In the genomic region with DNA sequence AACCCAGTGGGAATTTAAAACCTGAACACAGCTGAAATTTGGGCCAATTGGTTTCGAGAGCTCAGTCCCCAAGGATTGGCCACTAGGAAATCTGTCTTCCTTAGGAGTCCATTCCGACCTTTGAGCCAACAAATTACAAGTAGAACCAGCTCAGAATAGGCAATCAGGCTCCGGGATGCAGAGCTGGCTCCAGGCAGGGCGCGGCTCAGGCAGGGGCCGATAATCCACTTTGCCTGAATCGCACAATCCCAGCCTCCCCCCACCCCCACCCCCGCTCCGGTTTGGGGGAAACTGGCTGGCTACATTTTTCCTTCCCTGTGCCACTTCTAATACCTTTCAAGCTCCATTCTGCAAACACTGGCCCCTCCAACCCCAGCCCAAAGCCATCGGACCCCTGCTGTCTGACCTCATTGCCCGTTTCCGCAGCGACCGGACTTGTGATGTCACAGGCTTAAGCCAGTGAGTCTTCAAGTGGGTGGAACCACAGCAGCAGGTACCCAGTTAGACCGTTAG, we compare ENCODE assay signal across 10 mouse cellular contexts.
A peak's percentile ranks its signal among the peaks of the same experiment; 100 is the strongest.
DNase-seq lines count a peak whose midpoint lies in the region; ATAC-seq and TF ChIP-seq lines count a peak whose summit lies in the region.
"Had no signal": no experiment of that assay in that cellular context is flagged by ENCODE, and none has a peak within 500 bp of the region (broad histone marks: within the 10 kb centered on the region; RNA-seq: fewer than 3 reads in every experiment).

No protein-coding gene starts in this region.

- no peak overlapping the region for H3K9ac ChIP-seq in lung, embryonic 15.5 days
- peak overlapping the region; percentile 46; the same call in 1 of the 2 replicates for H3K9ac ChIP-seq in forebrain, embryonic 11.5 days (ENCODE audit: low read length)
- peak overlapping the region; percentile 40 for H3K9ac ChIP-seq in limb, embryonic 14.5 days (ENCODE audit: low read depth, low read length, severe bottlenecking)
- no peak overlapping the region for H3K9ac ChIP-seq in stomach, embryonic 15.5 days

- H3K27me3 ChIP-seq in lung, embryonic 15.5 days: peaks cover 29% of the 10 kb centered on the region
- peaks cover 2% of the 10 kb centered on the region; the same call in 1 of the 2 replicates for H3K27me3 ChIP-seq in forebrain, embryonic 11.5 days (ENCODE audit: control insufficient read depth, insufficient read depth, low read length)
- no peaks in the 10 kb centered on the region for H3K27me3 ChIP-seq in limb, embryonic 14.5 days (ENCODE audit: control insufficient read depth, insufficient read depth, low read length)
- no peaks in the 10 kb centered on the region for H3K27me3 ChIP-seq in stomach, embryonic 15.5 days (replicated peaks)

- H3K27ac ChIP-seq in lung, embryonic 15.5 days: no peak overlapping the region
- no peak overlapping the region for H3K27ac ChIP-seq in forebrain, embryonic 11.5 days (ENCODE audit: low read depth, low read length)
- H3K27ac ChIP-seq in limb, embryonic 14.5 days (replicated peaks; ENCODE audit: low read depth, low read length): no peak overlapping the region
- no peak overlapping the region for H3K27ac ChIP-seq in stomach, embryonic 15.5 days

- no peaks in the 10 kb centered on the region for H3K9me3 ChIP-seq in lung, embryonic 15.5 days
- H3K9me3 ChIP-seq in forebrain, embryonic 11.5 days (ENCODE audit: control insufficient read depth, low read length): no peaks in the 10 kb centered on the region; the same call in 1 of the 2 replicates
- no peaks in the 10 kb centered on the region for H3K9me3 ChIP-seq in limb, embryonic 14.5 days (ENCODE audit: control insufficient read depth, low read length)
- no peaks in the 10 kb centered on the region for H3K9me3 ChIP-seq in stomach, embryonic 15.5 days

- TF ChIP-seq POLR2A in limb, embryonic 14.5 days (IDR thresholded peaks at IDR 0.05; ENCODE audit: borderline replicate concordance, extremely low read depth, insufficient read depth, insufficient read length): no peak

- H3K4me3 ChIP-seq in lung, embryonic 15.5 days: peak overlapping the region; percentile 15; the same call in 1 of the 2 replicates
- peak overlapping the region; percentile 18 for H3K4me3 ChIP-seq in forebrain, embryonic 11.5 days (ENCODE audit: low read depth, low read length)
- peak overlapping the region; percentile 23 for H3K4me3 ChIP-seq in limb, embryonic 14.5 days (replicated peaks; ENCODE audit: low read length)
- H3K4me3 ChIP-seq in stomach, embryonic 15.5 days (replicated peaks): peak overlapping the region; percentile 11; the same call in 1 of the 2 replicates

- H3K36me3 ChIP-seq in lung, embryonic 15.5 days: no peaks in the 10 kb centered on the region
- H3K36me3 ChIP-seq in forebrain, embryonic 11.5 days (ENCODE audit: control insufficient read depth, insufficient read depth, low read length): no peaks in the 10 kb centered on the region
- H3K36me3 ChIP-seq in limb, embryonic 14.5 days (ENCODE audit: control insufficient read depth, insufficient read depth, low read length): no peaks in the 10 kb centered on the region
- no peaks in the 10 kb centered on the region for H3K36me3 ChIP-seq in stomach, embryonic 15.5 days

- no peak for ATAC-seq in lung, embryonic 15.5 days (ENCODE audit: borderline replicate concordance, extremely low read depth, low FRiP score, low TSS enrichment)
- ATAC-seq in forebrain, embryonic 11.5 days (replicated peaks; ENCODE audit: low FRiP score): no peak; the same call in 1 of the 2 replicates
- no peak for ATAC-seq in limb, embryonic 14.5 days (ENCODE audit: low FRiP score, low read depth)
- ATAC-seq in stomach, embryonic 15.5 days (ENCODE audit: insufficient read depth, low FRiP score, low read depth): 0 out of 2 replicates have a peak, but pooled peaks have one; percentile 20

- 5% methylated on average over 15 of the region's 15 CpGs for WGBS in lung, embryonic 15.5 days
- 3% methylated on average over 15 of the region's 15 CpGs for WGBS in forebrain, embryonic 11.5 days
- WGBS in limb, embryonic 14.5 days: under 1% methylated on average over 15 of the region's 15 CpGs
- 8% methylated on average over 15 of the region's 15 CpGs for WGBS in stomach, embryonic 15.5 days

- peak overlapping the region; percentile 44 for H3K4me2 ChIP-seq in lung, embryonic 15.5 days
- H3K4me2 ChIP-seq in forebrain, embryonic 11.5 days (ENCODE audit: low read depth, low read length, severe bottlenecking): peak overlapping the region; percentile 38; the same call in 1 of the 2 replicates
- peak overlapping the region; percentile 46 for H3K4me2 ChIP-seq in limb, embryonic 14.5 days (replicated peaks; ENCODE audit: low read depth, low read length, severe bottlenecking)
- H3K4me2 ChIP-seq in stomach, embryonic 15.5 days: peak overlapping the region; percentile 50

- peaks cover 24% of the 10 kb centered on the region for H3K4me1 ChIP-seq in lung, embryonic 15.5 days
- peaks cover 7% of the 10 kb centered on the region; the same call in 1 of the 2 replicates for H3K4me1 ChIP-seq in forebrain, embryonic 11.5 days (replicated peaks; ENCODE audit: control insufficient read depth, insufficient read depth, low read length)
- H3K4me1 ChIP-seq in limb, embryonic 14.5 days (ENCODE audit: control insufficient read depth, insufficient read depth, low read length): peaks cover 28% of the 10 kb centered on the region
- peaks cover 13% of the 10 kb centered on the region for H3K4me1 ChIP-seq in stomach, embryonic 15.5 days

- no peak for DNase-seq in lung, adult 18-20 months
- peak; percentile 72 for DNase-seq in forebrain, embryonic 11.5 days (ENCODE audit: low spot score)
- DNase-seq in limb, embryonic 14.5 days (ENCODE audit: low spot score): no peak
- DNase-seq in ovary, postnatal 36 days (ENCODE audit: low spot score): no peak
- DNase-seq in kidney, adult 9 months: no peak
- no peak for DNase-seq in kidney, adult 18-20 months
- DNase-seq: adrenal gland, adult 8-10 months; heart, adult 18-20 months had no signal

Comparison
In these comparisons a context has a peak if more than half of its experiments do, and no peak if none do; other contexts are left out.
1. H3K9ac ChIP-seq: peak in forebrain, embryonic 11.5 days (single experiment) and limb, embryonic 14.5 days (single experiment); none in lung, embryonic 15.5 days (single experiment) and stomach, embryonic 15.5 days (single experiment).
2. Peak in every context shown above with its lines, with median percentiles within 50 percentile points of each other: H3K4me2 ChIP-seq and H3K4me3 ChIP-seq.